Mouse (Mus musculus): ENCODE data around the gene Thoc5.

DNA sequence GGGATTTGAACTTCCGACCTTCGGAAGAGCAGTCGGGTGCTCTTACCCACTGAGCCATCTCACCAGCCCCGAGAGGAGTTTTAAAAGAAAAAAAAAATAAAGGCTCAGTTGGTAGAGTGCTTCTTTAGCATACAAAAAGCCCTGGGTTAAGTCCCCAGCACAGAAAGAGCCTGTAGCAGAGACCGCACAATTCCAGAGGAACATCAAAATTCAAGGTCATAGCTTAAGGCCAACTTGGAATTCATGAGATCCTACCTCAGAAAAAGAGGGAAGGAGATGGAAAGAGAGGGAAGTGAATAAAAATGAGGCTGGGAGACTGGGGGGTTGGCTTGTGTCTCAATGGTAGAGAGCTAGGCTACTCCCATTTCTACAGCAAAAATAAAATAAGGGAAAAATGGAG, 40.9 kb upstream of the Thoc5 start:
- TF ChIP-seq CTCF (IDR thresholded peaks at IDR 0.05; ENCODE audit: borderline replicate concordance, insufficient read depth, low read depth, low read length), result no peak
- no peak for TF ChIP-seq POLR2A (IDR thresholded peaks at IDR 0.05; ENCODE audit: borderline replicate concordance, insufficient read depth, low read length)
